Mouse (Mus musculus) C2C12 (cell line): ENCODE data around the gene Cntnap5a.

ENCODE experiments used
- CEBPB ChIP-seq: IDR thresholded peaks from one replicate; pipeline ENCODE4 v1.6.1; 2011; ENCODE audit warnings: low read depth, mild to moderate bottlenecking, control low read depth, moderate library complexity
- CTCF ChIP-seq: IDR thresholded peaks from one replicate; pipeline ENCODE4 v1.5.1; 2011; ENCODE audit not compliant: control insufficient read depth, insufficient read depth, insufficient read length
- FOSL1 ChIP-seq: IDR thresholded peaks from one replicate; pipeline ENCODE4 v1.8.0; 2011; ENCODE audit warnings: mild to moderate bottlenecking, low read length; ENCODE audit not compliant: poor library complexity, insufficient read depth, severe bottlenecking
- MAX ChIP-seq: IDR thresholded peaks from one replicate; pipeline ENCODE4 v1.6.1; 2011; ENCODE audit warnings: mild to moderate bottlenecking, control low read depth
- MYOG ChIP-seq: IDR thresholded peaks from one replicate; pipeline ENCODE4 v1.6.1; 2011; ENCODE audit not compliant: control insufficient read depth, insufficient read length; ENCODE audit errors: extremely low read depth
- USF1 ChIP-seq: IDR thresholded peaks from one replicate; pipeline ENCODE4 v1.6.1; 2011; ENCODE audit warnings: low read depth, mild to moderate bottlenecking, control low read depth, moderate library complexity

DNA sequence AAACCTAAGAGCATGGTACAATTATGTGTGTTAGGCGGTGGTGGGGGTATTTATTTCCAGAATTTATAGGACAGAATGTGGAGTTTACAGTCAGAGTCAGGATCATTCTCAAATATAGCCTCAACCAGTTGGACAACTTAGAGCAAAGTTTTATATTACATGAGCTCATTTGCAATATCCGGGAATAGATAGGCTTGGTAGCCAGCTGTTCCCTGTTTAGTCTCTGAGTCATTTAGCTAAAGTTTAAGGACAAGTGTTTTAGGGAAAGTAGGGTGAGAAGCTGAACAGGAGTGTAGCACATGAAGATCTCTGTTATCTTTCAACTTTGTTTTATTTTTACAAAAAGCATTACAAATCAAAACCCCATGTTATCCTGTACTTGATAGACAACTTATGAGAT, 559.3 kb downstream of the Cntnap5a start:
- no peak for TF ChIP-seq USF1
- no peak for TF ChIP-seq CTCF
- no peak for TF ChIP-seq MYOG
- TF ChIP-seq MAX: no peak
- no peak for TF ChIP-seq CEBPB
- no peak for TF ChIP-seq FOSL1
